Mouse (Mus musculus): ENCODE results near the gene Asnsd1. TPM values are rescaled to one million over a fixed set of nuclear protein-coding genes. Genes with fewer than 3 reads are reported as not detected.
A peak's percentile ranks its signal among the peaks of the same experiment; 100 is the strongest.
"Not testable (repeated sequence)": the region's sequence is repeated elsewhere in the genome, so short reads cannot be mapped to it uniquely, and the experiment has no call there.

The Asnsd1 gene
- 65.7 to 81.0 TPM (median 73.5 TPM) in 3 replicates for total RNA-seq (2017)

DNA sequence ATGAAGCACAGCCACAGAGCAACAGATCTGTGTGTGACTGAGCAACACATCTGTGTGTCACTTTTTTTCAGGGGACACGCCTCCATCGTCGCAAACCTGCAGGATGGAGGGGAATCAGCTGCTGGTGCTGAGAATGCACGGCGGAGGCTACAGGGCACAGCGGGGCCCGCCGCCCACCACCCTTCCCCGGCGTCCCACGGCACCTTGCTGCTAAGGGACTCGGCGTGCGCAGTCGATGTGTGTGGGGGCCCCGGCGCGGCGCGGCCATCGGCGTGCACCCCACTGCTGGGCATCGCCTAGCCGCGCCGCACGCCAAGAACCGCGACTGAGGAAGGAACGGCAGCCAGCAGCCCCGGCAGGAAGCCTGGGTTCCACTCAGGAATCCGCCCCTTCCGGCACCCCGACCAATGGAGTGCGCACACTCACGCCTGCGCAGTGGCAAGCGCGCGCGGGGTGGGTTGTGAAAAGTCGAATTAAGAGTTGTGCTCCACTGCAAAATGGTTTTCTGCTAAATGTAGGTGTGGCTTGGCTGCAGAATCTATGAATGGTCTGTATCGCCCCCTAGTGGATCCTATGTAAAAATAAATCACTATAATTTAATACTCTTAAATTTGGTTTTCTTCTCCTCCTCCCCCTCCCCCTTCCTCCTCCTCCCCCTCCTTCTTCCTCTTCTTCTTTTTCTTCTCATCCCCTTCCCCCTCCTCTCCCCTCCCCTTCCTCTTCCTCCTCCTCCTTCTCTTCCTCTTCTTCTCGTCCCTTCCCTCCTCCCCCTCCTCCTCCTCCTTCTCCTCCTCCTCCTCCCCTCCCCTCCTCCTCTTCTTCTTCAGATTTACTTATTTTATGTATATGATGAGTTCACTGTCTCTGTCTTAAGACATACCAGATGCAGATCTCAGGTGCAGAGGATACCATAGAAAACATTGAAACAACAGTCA, at the start of gene Asnsd1, which contains the start of the genes Asdurf and Gm28551:
Asnsd1 (minus strand) TSS at position 426 of the 935 bp plus-strand sequence.
Asdurf (minus strand) TSS at position 293 of the 935 bp plus-strand sequence.
Gm28551 (minus strand) TSS at position 341 of the 935 bp plus-strand sequence.
- ATAC-seq (replicated peaks; ENCODE audit: insufficient number of reproducible peaks, low FRiP score, low TSS enrichment, poor library complexity, severe bottlenecking): peak; percentile 100

GRCm38 (mm10) chr1:53393936-53394760, 41.6 kb upstream of the Asnsd1 start:
- ATAC-seq (replicated peaks; ENCODE audit: insufficient number of reproducible peaks, low FRiP score, low TSS enrichment, poor library complexity, severe bottlenecking): not testable (repeated sequence)

DNA sequence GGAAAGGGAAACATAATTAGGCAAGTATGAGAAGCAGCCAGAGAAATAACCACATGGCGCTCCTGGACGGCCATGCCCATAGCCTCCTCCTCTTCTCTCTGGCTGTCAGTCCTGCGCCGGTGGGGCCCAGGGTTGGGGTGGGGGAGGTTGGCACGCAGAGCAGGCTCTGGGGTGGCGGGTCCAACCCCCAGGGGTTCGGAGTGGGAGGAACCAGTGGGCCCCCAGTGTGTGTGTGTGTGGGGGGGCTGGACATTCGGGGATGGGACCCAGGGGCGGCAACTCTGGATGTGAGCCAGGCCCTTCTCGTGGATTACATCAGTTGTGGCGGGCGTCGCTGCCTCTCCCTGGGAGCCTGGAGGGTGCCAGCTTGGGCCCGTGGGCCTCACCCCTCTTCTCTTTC, 36.2 kb upstream of the Asnsd1 start:
- ATAC-seq (replicated peaks; ENCODE audit: insufficient number of reproducible peaks, low FRiP score, low TSS enrichment, poor library complexity, severe bottlenecking): no peak

- no peak for ATAC-seq (replicated peaks; ENCODE audit: insufficient number of reproducible peaks, low FRiP score, low TSS enrichment, poor library complexity, severe bottlenecking)
Observed at GRCm38 (mm10) chr1:53384085-53384688, 31.6 kb upstream of the Asnsd1 start.

DNA sequence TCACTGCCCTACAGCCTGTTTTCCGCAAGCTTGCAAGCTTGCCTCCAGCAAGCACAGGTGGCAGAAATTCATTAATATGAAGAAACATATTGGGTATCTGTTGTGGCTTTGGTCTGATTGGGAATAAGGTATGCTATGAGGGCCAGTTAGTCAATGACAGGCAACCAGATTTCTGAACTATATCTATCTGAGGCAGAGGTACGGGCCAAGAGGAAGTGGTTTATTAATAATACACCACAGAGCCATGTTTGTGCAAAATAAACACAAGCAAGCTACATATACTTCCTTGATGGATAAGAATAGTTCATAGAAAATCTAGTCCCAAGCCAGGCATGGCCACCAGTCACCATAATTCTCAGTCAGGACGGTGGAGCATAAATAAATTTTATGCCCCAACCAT, 25.2 kb upstream of the Asnsd1 start:
- ATAC-seq (replicated peaks; ENCODE audit: insufficient number of reproducible peaks, low FRiP score, low TSS enrichment, poor library complexity, severe bottlenecking): no peak

GRCm38 (mm10) chr1:53375965-53376364, 23.4 kb upstream of the Asnsd1 start:
- ATAC-seq (replicated peaks; ENCODE audit: insufficient number of reproducible peaks, low FRiP score, low TSS enrichment, poor library complexity, severe bottlenecking): not testable (repeated sequence)

- ATAC-seq (replicated peaks; ENCODE audit: insufficient number of reproducible peaks, low FRiP score, low TSS enrichment, poor library complexity, severe bottlenecking): no peak
Observed at GRCm38 (mm10) chr1:53358988-53359387, 6.4 kb upstream of the Asnsd1 start.

DNA sequence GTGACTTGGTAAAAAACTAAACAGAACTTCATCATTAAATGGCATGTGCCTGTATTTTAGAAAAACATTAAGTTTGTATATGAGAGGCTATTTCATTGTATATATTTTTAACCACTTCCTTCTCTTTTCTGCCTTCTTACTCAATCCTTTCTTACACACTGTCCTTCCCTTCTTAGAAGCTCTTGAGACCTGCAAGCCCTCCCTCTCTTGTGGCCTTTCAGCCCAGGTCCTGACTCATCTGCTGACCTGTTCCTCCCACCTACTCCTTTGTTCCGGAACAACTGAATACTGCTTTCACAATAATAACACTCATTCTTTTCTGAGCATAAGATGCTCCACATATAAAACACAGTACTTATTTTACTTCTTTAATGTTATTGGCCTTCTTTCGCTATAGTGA, 11.5 kb downstream of the Asnsd1 start:
- no peak for ATAC-seq (replicated peaks; ENCODE audit: insufficient number of reproducible peaks, low FRiP score, low TSS enrichment, poor library complexity, severe bottlenecking)

DNA sequence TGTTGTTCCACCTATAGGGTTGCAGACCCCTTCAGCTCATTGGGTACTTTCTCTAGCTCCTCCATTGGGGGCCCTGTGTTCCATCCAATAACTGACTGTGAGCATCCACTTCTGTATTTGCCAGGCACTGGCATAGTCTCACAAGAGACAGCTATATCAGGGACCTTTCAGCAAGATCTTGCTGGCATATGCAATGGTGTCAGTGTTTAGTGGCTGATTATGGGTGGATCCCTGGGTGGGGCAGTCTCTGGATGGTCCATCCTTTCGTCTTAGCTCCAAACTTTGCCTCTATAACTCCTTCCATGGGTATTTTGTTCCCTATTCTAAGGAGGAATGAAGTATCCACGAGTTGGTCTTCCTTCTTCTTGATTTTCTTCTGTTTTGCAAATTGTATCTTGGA, 15.1 kb downstream of the Asnsd1 start:
- not testable (repeated sequence) for ATAC-seq (replicated peaks; ENCODE audit: insufficient number of reproducible peaks, low FRiP score, low TSS enrichment, poor library complexity, severe bottlenecking)

DNA sequence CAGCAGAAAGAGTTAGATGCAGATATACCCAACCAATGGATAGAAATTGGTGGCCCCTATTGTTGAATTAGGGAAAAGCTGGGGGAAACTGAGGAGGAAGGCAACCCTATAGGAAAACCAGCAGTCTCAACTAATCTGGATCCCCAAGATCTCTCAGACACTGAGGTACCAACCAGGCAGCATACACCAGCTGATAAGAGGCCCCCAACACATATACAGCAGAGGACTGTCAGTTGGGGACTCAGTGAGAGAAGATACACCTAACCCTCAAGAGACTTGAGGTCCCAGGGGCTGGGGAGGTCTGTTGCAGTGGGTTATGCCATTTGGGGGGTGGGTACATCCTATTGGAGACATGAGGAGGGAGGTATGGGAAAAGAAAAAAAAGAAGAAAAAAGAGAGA, 17.1 kb downstream of the Asnsd1 start:
- no peak for ATAC-seq (replicated peaks; ENCODE audit: insufficient number of reproducible peaks, low FRiP score, low TSS enrichment, poor library complexity, severe bottlenecking)

- not testable (repeated sequence) for ATAC-seq (replicated peaks; ENCODE audit: insufficient number of reproducible peaks, low FRiP score, low TSS enrichment, poor library complexity, severe bottlenecking)
Observed at GRCm38 (mm10) chr1:53333527-53333926, 19.0 kb downstream of the Asnsd1 start.

- ATAC-seq (replicated peaks; ENCODE audit: insufficient number of reproducible peaks, low FRiP score, low TSS enrichment, poor library complexity, severe bottlenecking): no peak
Observed at GRCm38 (mm10) chr1:53324827-53325494, 27.6 kb downstream of the Asnsd1 start.

GRCm38 (mm10) chr1:53324277-53324676, 28.3 kb downstream of the Asnsd1 start:
- ATAC-seq (replicated peaks; ENCODE audit: insufficient number of reproducible peaks, low FRiP score, low TSS enrichment, poor library complexity, severe bottlenecking): no peak

- no peak for ATAC-seq (replicated peaks; ENCODE audit: insufficient number of reproducible peaks, low FRiP score, low TSS enrichment, poor library complexity, severe bottlenecking)
Observed at GRCm38 (mm10) chr1:53323254-53323653, 29.3 kb downstream of the Asnsd1 start.

DNA sequence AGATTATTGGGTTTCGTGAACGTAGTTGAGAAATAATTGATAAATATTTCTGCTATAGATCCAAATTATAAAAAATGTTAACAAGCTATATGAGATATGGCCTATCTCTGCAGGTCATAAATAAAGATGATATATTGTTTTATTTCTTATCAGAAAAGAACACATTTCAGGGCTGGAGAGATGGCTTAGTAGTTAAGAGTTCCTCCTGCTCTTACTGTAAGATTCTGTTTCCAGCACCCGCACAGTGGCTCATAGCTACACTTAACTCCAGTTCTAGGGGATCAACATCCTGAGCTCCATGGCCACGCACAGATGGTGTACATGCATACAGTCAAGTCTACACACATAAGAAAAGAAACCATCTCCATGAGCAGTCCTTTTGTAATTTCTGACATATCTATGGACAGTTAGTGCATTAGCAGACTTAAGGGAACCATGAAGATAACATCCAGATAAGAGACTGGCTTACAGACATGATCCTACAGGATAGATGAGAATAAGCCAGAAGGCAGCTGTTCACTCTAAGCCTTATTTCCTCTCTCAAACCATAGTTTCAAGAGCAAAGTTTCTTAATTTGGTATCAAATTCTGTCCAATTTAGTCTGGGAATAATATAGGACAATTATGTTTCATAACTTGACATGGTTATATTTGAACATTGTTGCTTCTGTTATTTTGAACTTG, 30.7 kb downstream of the Asnsd1 start:
- no peak for ATAC-seq (replicated peaks; ENCODE audit: insufficient number of reproducible peaks, low FRiP score, low TSS enrichment, poor library complexity, severe bottlenecking)

- peak; percentile 73 for ATAC-seq (replicated peaks; ENCODE audit: insufficient number of reproducible peaks, low FRiP score, low TSS enrichment, poor library complexity, severe bottlenecking)
Observed at GRCm38 (mm10) chr1:53312989-53313967, 39.3 kb downstream of the Asnsd1 start, which contains the start of gene Osgepl1. Osgepl1 (plus strand) TSS chr1:53313624.

- ATAC-seq (replicated peaks; ENCODE audit: insufficient number of reproducible peaks, low FRiP score, low TSS enrichment, poor library complexity, severe bottlenecking): no peak
Observed at GRCm38 (mm10) chr1:53300506-53300905, 52.0 kb downstream of the Asnsd1 start.
